Mouse (Mus musculus) retina, embryonic 14.5 days (tissue): ENCODE results near the gene St3gal2.
"Not testable (repeated sequence)": the region's sequence is repeated elsewhere in the genome, so short reads cannot be mapped to it uniquely, and the experiment has no call there.

Experiments used
- DNase-seq: peaks from one replicate; pipeline ENCODE4 v3.0.0-alpha.2; 2015; ENCODE audit warnings: low spot score

The St3gal2 gene

DNA sequence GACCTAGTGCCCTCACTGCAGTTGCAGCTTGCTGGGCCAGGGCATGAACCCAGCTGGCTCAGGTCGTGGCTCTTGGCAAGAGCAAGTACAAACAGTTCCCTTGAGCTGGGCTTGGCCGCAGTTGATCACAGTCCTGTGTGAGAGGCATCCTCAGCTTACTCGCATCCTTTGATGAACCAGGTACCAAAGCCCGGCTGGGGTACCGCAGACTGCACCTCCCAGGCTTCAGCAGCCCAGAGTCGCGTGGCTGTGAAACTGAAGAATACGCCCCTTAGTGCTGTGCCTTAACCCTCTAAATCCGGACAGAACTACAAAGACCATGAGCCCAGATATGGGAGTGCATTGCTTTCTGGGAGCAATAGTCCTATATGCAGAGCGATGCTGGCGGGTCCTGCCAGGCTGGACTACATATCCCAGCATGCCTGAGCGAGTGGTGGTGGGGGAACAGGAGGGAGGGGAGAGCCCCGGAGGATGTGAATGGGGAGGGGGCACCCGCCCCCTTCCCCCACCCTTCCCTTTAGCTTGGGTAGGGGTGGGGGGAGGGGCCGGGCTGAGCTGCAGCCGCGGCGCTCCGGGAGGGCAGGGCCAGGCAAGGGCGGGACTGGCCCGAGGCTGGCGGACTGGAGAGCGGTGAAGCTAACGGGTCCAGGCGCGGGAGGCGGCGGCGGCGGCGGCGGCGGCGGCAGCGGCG, at the start of gene St3gal2:
TSS of gene St3gal2 (plus strand) at position 582 of the 691 bp plus-strand sequence.
- peak; percentile 93 for DNase-seq

DNA sequence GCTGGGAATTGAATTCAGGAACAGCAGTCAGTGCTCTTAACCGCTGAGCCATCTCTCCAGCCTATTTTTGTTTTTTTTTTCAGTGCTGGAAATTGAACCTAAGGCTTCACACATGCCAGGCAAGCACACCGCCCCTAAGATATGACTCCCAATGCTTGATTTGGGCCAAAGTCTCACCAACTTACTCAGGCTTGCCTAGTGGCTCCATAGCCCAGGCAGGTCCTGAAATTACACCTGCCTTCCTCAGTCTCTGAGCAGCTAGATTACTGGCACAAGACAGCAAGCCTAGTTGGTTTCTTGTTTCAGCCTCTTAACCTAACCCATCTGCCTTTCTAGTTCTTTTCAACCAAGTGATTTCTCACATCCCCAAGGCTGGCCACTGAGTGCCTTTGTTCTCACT, 49.2 kb upstream of the St3gal2 start:
- DNase-seq = no peak

DNA sequence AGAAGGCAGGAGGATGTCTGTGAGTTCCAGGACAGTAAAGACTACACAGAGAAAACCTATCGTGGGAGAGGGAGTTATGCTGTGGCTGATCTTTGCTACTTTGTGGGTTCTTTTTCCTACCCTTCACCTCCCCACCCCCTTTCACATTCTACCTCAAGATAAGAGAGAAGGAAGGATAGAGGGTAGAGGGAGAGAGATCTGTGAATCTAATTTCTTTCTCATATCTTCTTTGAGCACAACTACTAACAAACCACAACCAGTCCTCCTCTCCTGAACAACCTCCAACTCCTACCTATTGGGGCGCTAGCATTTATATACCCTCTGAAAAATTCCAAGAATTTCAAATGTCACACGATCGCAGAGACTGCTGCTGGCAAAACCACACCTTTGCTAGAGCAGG, 41.9 kb upstream of the St3gal2 start:
- no peak for DNase-seq

DNA sequence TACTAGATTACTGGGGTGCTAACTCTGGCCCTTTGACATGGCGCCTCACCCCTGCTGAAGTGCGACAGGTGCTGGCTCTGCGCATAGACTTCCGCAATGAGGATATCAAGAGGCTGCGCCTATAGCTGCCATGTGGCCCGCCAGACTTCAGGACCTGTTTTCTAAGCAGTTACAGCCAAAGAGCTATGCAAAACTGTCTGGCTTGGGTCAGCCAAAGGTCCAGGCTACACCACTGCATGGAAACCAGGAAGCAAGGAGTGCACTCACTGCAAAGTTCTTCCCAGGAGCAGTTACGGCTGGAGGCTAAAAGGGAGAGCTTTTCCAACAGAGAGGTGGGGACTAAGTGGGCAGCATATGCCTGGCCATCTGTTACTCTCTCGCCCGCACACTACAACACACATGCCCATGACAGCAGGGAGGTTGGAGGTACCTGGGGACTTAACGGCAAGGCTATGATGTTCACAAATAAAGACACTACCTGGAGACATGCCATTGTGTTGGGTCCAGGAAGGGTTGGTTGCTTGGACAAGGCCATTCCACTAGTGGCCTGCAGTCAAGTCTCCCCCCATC, 37.9 kb upstream of the St3gal2 start:
- DNase-seq = no peak

DNA sequence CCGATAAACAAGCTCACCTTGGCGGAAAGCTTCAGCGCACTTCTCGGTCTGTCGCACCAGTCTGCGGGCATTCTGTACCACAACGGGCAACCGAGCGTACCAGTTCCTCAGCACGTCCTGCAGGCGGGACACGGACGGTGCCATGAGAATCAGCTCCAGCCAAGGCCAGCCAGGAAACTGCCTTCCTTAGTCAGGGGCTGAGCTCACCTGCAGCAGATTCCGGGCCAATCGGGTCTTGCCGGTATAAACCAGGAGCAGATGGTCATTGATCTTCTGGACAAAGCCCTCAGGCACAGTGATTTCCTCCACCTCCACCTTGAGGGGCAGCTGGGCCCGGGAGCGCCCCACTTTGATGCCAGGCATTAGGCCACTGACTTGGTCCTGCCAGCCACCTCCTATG, 35.9 kb upstream of the St3gal2 start:
- no peak for DNase-seq

DNA sequence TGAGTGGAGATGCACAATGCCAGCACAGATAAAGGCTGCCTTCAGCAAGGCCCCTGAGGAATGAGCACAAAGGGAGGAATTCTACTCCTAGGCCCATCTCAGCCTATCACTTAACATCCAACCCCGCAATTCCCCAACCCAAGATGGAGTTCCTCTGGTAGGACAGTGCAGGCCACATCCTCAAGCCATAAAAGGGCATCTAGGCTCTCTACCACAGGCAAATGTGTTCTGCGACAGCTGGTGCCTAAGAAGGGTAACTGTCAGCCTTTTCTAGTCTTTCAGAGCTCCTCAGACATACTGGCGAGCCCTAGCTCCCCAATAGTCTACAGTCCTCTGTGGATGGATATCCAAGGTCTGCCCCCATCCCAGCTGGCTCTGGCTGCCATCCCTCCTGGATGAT, 33.1 kb upstream of the St3gal2 start:
- DNase-seq = no peak

DNA sequence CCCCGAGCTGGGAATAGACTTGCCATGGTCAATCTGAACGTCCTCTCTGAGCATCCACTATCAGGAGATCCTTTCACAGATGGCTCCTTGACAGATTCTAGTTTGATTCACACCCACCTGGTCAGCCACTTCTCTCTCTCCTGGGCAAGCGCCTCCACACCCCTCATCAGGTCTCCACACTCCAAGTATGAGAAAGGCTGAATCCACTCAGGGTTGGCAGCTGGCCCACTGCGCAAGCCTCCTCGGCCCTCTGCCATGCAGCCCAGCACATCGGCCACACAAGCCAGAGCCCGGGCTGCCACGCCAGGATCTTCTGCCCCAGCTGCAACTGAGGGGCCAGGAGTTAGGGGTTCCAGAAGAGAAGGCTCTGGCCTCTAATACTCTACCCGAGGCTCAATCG, 32.2 kb upstream of the St3gal2 start:
- no peak for DNase-seq

DNA sequence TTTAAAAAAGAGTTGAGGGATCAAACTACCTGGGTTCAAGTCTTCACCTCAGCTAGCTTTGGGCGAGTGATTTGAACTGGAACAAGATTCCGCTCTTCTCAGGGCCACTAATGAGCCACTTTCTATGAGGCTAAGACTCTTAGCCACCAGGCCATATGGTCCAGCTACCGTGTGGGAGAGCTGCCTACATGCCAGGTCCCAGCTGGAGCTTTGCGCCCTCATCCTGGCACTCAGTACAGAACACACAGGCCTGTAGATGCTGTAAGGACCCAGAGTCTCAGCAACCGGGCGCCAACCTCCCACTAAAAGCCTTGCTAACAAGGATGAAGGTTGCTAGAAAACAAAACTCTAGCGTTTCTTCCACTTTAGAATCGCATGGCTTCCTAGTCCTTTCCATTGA, 31.3 kb upstream of the St3gal2 start:
- DNase-seq = no peak

DNA sequence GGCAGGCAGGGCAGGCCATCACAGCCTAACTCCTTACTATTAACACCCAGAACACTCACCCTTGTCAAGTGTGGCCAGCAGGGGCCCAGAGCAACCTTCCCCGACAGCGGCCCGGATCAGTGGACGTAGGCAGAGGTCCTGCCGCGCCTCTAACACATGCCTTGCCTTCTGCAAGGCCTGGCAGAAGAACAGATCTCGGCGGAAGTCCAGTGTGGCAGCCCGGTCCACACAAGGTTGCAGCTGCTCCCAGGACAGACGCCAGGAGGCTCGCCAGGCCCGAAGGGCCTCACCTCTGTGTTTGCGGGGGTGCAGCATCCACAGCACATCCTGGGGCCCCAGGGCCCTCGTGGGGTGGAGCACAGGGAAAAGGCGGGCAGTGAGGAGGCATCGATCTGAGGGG, 30.9 kb upstream of the St3gal2 start:
- DNase-seq = no peak

DNA sequence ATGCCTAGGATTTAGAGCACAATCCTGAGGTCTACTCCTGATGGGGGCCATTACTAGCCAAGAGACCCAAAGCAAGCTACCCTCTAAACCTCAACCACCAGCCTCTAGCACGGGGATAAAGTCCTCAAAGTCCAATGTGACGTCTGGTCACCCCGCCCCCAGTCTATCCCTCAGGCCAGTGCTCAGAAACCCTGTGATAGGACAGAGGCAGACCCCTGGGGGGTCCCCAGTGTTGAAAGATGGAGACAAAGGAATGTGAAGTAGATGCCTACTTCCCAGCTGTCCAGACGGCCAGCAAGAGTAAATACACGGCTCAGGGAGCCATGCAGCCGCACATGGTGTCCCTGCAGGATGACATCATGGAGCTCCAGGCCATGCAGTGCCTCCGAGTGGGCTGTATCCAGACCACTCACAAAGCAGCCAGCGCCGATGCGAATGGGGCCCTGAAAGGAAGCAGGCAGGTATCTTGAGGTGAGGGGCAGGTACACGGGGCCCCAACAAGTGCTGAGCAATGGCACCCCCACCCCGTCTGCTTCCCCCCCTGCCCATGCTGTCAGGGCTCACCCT, 29.7 kb upstream of the St3gal2 start:
- DNase-seq = no peak

DNA sequence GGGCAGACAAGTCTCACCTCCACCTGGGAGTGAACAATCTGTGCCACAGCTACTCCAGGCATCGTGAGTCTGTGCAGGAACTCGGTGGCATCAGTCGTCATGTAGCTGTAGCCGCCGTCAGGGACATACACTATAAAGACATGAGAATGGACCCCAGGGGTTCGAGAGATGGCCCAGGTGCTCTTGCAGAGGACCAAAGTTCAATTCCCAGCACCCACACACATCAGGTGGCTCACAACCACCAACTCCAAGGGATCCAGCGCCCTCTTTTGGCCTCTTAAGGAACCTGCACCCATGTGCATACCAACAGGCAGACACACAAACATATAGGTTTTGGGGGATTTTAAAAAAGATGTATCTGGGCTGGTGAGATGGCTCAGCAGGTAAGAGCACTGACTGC, 27.7 kb upstream of the St3gal2 start:
- no peak for DNase-seq

DNA sequence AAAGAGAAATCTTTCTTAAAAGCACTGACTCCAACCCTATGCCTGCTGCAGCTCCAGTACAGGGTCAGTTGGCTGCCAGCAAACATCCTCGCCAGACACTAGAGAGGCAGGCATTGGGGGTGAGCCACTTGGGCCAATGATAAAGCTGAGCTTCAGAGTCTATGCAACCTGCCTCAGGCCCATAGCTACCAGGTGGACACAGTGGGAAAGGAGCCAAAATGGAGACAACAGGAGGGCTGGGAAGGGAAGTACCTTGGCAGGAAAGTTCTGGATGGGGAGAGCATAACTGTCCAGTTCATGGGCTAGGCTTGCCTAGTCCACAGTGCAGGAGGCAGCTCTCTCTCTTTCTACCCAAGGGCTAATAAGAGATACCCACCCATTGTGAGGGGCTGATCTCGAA, 26.8 kb upstream of the St3gal2 start:
- no peak for DNase-seq

DNA sequence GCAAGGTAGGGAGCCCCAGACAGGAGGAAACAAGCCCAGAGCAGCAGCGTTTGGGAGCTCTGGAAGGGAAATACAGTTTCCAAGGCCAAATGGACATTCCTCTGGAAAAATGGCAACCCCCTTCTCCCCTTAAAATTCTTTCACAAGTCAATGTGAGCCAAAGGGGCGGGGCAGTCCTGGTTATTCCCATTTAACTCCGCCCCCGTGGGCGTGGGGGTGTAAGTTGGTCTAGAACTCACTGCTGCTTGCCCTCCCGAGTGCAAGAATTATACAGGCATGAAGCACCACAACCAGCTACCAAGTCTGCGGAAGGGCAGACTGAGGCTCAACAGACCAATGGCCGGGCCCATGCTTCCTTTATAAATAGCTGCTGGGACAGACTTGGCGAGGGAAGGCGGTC, 24.9 kb upstream of the St3gal2 start:
- DNase-seq = no peak

DNA sequence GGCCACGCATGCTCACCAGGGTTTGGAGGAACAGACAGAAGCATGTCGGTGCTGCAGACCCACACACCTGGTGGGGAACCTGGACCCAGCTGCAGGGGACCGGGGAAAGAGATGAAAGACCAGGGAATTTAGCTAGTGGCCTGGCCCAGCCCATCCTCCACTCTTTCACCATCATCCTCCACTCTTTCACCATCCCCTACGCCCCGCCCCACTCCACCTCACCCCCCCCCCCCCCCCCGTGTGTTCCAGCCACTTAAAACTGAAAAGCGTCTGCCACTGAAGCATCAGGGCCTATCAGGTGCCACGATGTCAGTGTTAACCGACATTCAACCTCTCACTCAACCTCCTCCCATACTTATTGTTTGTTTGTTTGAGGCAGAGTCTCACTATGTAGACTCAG, 24.5 kb upstream of the St3gal2 start:
- no peak for DNase-seq

DNA sequence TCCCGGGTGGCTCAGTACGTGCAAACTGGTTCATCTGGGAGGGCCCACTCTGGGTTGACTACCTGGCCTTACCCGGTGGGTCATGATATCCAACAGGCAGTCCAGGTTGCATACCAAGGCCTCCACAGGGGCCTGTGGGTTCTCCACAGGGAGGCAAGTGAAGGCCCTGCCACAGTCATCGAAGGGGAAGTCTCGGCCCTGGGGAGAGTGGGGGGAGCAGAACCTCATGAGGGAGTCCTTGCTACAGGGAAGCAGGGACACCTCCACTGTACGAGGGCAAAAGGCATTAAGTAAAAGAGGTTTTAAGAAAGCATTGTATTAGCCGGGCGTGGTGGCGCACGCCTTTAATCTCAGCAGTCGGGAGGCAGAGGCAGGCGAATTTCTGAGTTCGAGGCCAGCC, 23.9 kb upstream of the St3gal2 start:
- DNase-seq = no peak

DNA sequence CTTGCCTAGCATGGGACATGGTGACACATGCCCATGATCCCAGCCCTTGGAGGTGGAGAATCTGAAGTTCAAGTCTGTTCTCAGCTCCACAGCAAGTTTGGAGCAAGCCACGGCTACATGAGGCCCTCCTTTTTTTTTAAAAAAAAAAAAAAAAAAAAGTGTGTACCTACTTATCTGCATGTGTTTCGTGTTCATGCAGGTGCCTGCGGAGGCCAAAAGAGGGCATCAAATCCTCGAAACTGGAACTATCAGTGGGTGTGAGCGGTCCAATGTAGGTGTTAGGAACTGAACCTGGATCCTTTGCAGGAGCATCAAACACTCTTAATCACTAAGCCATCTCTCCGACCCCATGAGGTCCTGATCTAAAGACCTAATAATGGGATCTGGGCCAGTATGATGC, 22.2 kb upstream of the St3gal2 start:
- DNase-seq = no peak

DNA sequence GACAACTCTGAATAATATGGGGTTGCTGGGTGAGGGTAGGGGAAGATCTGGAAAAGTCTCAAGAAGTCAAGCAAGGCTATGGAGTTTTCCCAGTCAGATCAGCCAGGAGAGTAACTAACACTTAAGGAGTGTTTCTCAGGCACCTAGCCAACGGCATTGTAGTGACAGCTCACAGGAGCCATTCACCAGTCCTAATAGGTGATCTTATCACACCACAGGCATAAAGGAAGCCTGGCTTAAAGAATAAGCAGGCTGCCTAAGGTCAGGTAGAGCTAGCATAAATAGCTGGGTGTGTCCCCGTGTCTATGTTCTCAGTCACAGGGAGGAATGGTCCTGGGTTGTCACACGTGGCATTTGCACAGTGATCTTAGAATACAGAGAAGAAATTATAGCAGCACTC, 18.7 kb upstream of the St3gal2 start:
- DNase-seq = no peak

DNA sequence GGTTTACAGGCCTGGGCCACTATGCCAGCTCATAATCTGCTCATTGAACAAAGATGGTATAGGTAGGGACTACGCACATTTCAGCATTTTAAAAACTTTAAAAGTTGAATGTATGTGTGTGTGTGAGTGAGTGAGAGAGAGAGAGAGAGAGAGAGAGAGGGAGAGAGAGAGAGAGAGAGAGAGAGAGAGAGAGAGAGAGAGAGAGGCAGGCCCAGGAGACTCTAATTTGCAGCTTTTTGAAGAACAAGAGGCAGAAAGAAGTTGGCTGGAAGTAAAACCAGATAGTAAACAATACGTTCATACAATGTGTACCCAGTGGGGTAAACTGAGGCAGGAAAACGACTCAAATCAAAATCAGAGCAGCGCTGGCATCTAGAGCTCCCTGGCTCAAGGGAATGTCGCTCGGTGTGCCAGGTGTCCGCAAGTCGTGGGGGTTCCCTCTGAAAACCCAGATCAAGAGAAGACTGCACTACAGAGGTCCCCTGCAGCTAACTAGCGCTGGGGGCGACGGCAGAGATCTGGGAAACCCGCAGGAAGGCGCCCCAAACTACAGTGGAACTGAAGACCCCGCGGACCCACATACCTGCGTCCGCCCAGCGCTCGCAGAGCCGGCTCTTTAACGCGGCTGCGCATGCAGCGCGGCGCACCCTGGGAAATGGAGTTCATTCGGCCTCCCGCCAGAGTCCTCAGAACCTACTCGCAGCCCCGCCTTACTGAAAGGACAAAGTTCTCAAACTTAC, 17.7 kb upstream of the St3gal2 start, which contains the start of gene Fuk:
TSS of gene Fuk (minus strand) at position 650 of the 740 bp plus-strand sequence.
- peak; percentile 81 for DNase-seq

DNA sequence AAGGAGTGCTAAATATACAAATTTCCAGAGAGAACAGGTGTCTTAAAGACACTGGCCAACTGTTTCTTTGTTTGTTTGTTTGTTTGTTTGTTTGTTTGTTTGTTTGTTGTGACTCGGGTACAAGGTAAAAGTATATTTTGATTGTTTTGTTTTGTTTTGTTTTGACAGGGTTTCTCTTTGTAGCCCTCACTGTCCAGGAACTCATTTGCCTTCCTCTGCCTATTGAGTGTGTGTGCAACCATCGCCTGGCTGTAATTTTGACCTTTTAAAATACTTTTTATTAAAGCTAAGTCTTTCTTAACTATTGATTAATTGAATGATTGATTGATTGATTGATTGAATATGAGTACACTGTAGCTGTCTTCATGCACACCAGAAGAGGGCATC, 17.1 kb upstream of the St3gal2 start:
- no peak for DNase-seq

DNA sequence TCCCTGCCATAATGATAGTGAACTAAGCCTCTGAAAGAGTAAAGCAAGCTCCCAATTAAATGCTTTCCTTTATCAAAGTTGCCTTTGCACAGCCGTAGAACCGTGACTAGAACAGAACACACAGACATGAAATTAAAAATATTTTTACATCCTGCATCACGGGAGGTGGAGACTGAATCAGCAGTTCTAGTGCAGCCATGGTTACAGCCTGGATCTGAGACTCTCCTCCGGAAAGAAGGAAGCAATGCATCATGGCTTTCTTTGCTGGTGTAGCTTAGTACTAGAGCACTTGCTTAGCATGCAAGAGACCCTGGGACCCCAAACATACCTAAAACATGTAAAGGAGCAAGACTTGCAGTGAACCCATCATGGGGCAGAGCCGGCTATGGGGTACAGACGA, 14.3 kb upstream of the St3gal2 start:
- DNase-seq = no peak

DNA sequence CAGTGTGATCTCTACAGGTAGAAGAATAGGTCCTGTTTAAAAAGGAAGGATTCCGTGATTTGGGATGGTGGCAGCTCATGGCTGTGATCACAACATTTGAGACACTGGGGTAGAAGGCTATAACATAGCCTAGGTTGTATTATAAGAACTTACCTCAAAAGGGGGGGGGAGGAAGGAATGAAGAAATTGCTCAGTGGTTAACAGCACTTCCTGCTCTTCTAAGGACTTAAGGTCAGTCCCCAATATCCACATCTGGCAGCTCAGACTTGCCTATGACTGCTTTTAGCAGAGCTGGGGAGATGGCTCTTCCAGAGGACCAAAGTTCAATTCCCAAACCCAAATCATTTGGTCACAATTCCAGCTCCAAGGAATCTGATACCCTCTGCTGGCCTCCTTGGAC, 13.0 kb upstream of the St3gal2 start:
- no peak for DNase-seq

DNA sequence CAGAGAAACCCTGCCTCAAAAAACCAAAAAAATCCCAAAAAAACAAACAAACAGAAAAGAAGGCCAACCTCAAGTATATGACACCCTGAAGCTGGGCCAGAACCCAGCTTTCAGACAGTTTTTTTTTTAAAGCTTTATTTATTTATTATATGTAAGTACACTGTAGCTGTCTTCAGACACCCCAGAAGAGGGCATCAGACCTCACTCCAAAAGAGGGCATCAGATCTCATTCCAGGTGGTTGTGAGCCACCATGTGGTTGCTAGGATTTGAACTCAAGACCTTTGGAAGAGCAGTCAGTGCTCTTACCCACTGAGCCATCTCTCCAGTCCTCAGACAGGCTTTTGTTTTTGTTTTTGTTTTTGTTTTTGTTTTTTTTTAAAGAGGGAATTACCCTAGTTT, 9.9 kb upstream of the St3gal2 start:
- DNase-seq = not testable (repeated sequence)
